Mouse (Mus musculus): Measurements from ENCODE around the gene Mxi1. TPM values are rescaled to one million over a fixed set of nuclear protein-coding genes. Genes with fewer than 3 reads are reported as not detected.
A peak's percentile ranks its signal among the peaks of the same experiment; 100 is the strongest.

Gene Mxi1
- polyA plus RNA-seq, 1 experiment from 2014 or later = 19.7 TPM

GRCm38 (mm10) chr19:53364963-53365362 lies 54.6 kb downstream of the Mxi1 start:
- no peak for DNase-seq (ENCODE audit: low spot score)
- 80% methylated on average over 9 of the region's 9 CpGs for WGBS
- Histone ChIP-seq H3K36me3 (no peaks in the 10 kb centered on the region; the same call in 1 of the 2 replicates), H3K4me1 (peaks cover 11% of the 10 kb centered on the region; the same call in 1 of the 2 replicates), H3K27me3 (ENCODE audit: low read depth, poor library complexity, severe bottlenecking) (no peaks in the 10 kb centered on the region), H3K4me3 (no peak overlapping the region), H3K9me3 (replicated peaks) (no peaks in the 10 kb centered on the region), H3K27ac (replicated peaks) (no peak overlapping the region)

GRCm38 (mm10) chr19:53366057-53366775 lies 55.9 kb downstream of the Mxi1 start:
- Histone ChIP-seq H3K27me3 (ENCODE audit: low read depth, poor library complexity, severe bottlenecking) (no peaks in the 10 kb centered on the region), H3K36me3 (peaks cover 12% of the 10 kb centered on the region), H3K27ac (replicated peaks) (no peak overlapping the region), H3K4me3 (no peak overlapping the region), H3K4me1 (peaks cover 11% of the 10 kb centered on the region; the same call in 1 of the 2 replicates), H3K9me3 (replicated peaks) (no peaks in the 10 kb centered on the region)
- WGBS = 87% methylated on average over 11 of the region's 11 CpGs
- no peak for DNase-seq (ENCODE audit: low spot score)

GRCm38 (mm10) chr19:53366881-53367280 lies 56.6 kb downstream of the Mxi1 start:
- 88% methylated on average over 7 of the region's 7 CpGs for WGBS
- DNase-seq (ENCODE audit: low spot score) = no peak
- Histone ChIP-seq H3K27ac (replicated peaks) (no peak overlapping the region), H3K27me3 (ENCODE audit: low read depth, poor library complexity, severe bottlenecking) (no peaks in the 10 kb centered on the region), H3K4me3 (no peak overlapping the region), H3K4me1 (peaks cover 11% of the 10 kb centered on the region; the same call in 1 of the 2 replicates), H3K9me3 (replicated peaks) (no peaks in the 10 kb centered on the region), H3K36me3 (peaks cover 19% of the 10 kb centered on the region)

- Histone ChIP-seq H3K27me3 (ENCODE audit: low read depth, poor library complexity, severe bottlenecking) (no peaks in the 10 kb centered on the region), H3K4me3 (no peak overlapping the region), H3K36me3 (peaks cover 45% of the 10 kb centered on the region), H3K4me1 (peaks cover 11% of the 10 kb centered on the region; the same call in 1 of the 2 replicates), H3K27ac (replicated peaks) (no peak overlapping the region), H3K9me3 (replicated peaks) (no peaks in the 10 kb centered on the region)
- peak; percentile 75 for DNase-seq (ENCODE audit: low spot score)
- 45% methylated on average over 14 of the region's 14 CpGs for WGBS
These were observed 59.2 kb downstream of the Mxi1 start for GRCm38 (mm10) chr19:53369469-53370043.

- WGBS = 83% methylated on average over 15 of the region's 15 CpGs
- H3K4me1 ChIP-seq = peaks cover 7% of the 10 kb centered on the region; the same call in 1 of the 2 replicates
- H3K36me3 ChIP-seq = peaks cover 51% of the 10 kb centered on the region
- no peaks in the 10 kb centered on the region for H3K9me3 ChIP-seq (replicated peaks)
- H3K27ac ChIP-seq (replicated peaks) = no peak overlapping the region
- no peak overlapping the region for H3K4me3 ChIP-seq
- no peak for DNase-seq (ENCODE audit: low spot score)
- no peaks in the 10 kb centered on the region for H3K27me3 ChIP-seq (ENCODE audit: low read depth, poor library complexity, severe bottlenecking)
These were observed 59.9 kb downstream of the Mxi1 start for GRCm38 (mm10) chr19:53370233-53370632.

- no peak for DNase-seq (ENCODE audit: low spot score)
- Histone ChIP-seq H3K36me3 (peaks cover 66% of the 10 kb centered on the region), H3K4me3 (no peak within 1 kb of the TSS), H3K27ac (replicated peaks) (no peak within 1 kb of the TSS), H3K9me3 (replicated peaks) (no peaks in the 10 kb centered on the region), H3K27me3 (ENCODE audit: low read depth, poor library complexity, severe bottlenecking) (no peaks in the 10 kb centered on the region), H3K4me1 (peaks cover 3% of the 10 kb centered on the region; the same call in 1 of the 2 replicates)
- 91% methylated on average over 13 of the region's 13 CpGs for WGBS
These were observed 61.3 kb downstream of the Mxi1 start, which contains the start of gene Gm10197 for GRCm38 (mm10) chr19:53371666-53372065. Gm10197 (minus strand) TSS chr19:53371766.

- no peaks in the 10 kb centered on the region for H3K4me1 ChIP-seq
- no peak overlapping the region for H3K4me3 ChIP-seq
- no peaks in the 10 kb centered on the region for H3K9me3 ChIP-seq (replicated peaks)
- H3K36me3 ChIP-seq = peaks cover 84% of the 10 kb centered on the region
- H3K27me3 ChIP-seq (ENCODE audit: low read depth, poor library complexity, severe bottlenecking) = no peaks in the 10 kb centered on the region
- H3K27ac ChIP-seq (replicated peaks) = no peak overlapping the region
- 83% methylated on average over 2 of the region's 2 CpGs for WGBS
- no peak for DNase-seq (ENCODE audit: low spot score)
These were observed 63.3 kb downstream of the Mxi1 start for GRCm38 (mm10) chr19:53373570-53373969.

- Histone ChIP-seq H3K4me3 (no peak overlapping the region), H3K27ac (replicated peaks) (no peak overlapping the region), H3K4me1 (no peaks in the 10 kb centered on the region), H3K9me3 (replicated peaks) (no peaks in the 10 kb centered on the region), H3K27me3 (ENCODE audit: low read depth, poor library complexity, severe bottlenecking) (no peaks in the 10 kb centered on the region), H3K36me3 (peaks cover 98% of the 10 kb centered on the region)
- WGBS = 95% methylated on average over 6 of the region's 6 CpGs
- DNase-seq (ENCODE audit: low spot score) = no peak
These were observed 65.0 kb downstream of the Mxi1 start for GRCm38 (mm10) chr19:53375299-53375698.

- 95% methylated on average over 9 of the region's 9 CpGs for WGBS
- peaks cover 98% of the 10 kb centered on the region for H3K36me3 ChIP-seq
- DNase-seq (ENCODE audit: low spot score) = no peak
These were observed 65.5 kb downstream of the Mxi1 start for GRCm38 (mm10) chr19:53375816-53376215.

GRCm38 (mm10) chr19:53377652-53378051 lies 67.3 kb downstream of the Mxi1 start:
- WGBS = 91% methylated on average over 8 of the region's 8 CpGs

More at GRCm38 (mm10) chr19:53375816-53376215, 65.5 kb downstream of the Mxi1 start:
- H3K9me3 ChIP-seq (replicated peaks) = no peaks in the 10 kb centered on the region
- H3K27me3 ChIP-seq (ENCODE audit: low read depth, poor library complexity, severe bottlenecking) = no peaks in the 10 kb centered on the region
- no peak overlapping the region for H3K27ac ChIP-seq (replicated peaks)
- H3K4me1 ChIP-seq = no peaks in the 10 kb centered on the region
- no peak overlapping the region for H3K4me3 ChIP-seq

GRCm38 (mm10) chr19:53378421-53378820 lies 68.1 kb downstream of the Mxi1 start:
- H3K27ac ChIP-seq (replicated peaks) = no peak overlapping the region
- no peaks in the 10 kb centered on the region for H3K27me3 ChIP-seq (ENCODE audit: low read depth, poor library complexity, severe bottlenecking)
- no peak overlapping the region for H3K4me3 ChIP-seq
- no peaks in the 10 kb centered on the region for H3K4me1 ChIP-seq
- peaks cover 99% of the 10 kb centered on the region for H3K36me3 ChIP-seq
- WGBS = 95% methylated on average over 10 of the region's 10 CpGs
- no peaks in the 10 kb centered on the region for H3K9me3 ChIP-seq (replicated peaks)
- DNase-seq (ENCODE audit: low spot score) = no peak

More at GRCm38 (mm10) chr19:53377652-53378051, 67.3 kb downstream of the Mxi1 start:
- peaks cover 98% of the 10 kb centered on the region for H3K36me3 ChIP-seq
- no peak overlapping the region for H3K27ac ChIP-seq (replicated peaks)
- DNase-seq (ENCODE audit: low spot score) = no peak
- H3K4me1 ChIP-seq = no peaks in the 10 kb centered on the region
- no peak overlapping the region for H3K4me3 ChIP-seq
- no peaks in the 10 kb centered on the region for H3K27me3 ChIP-seq (ENCODE audit: low read depth, poor library complexity, severe bottlenecking)
- no peaks in the 10 kb centered on the region for H3K9me3 ChIP-seq (replicated peaks)

- 95% methylated on average over 15 of the region's 15 CpGs for WGBS
- Histone ChIP-seq H3K27ac (replicated peaks) (no peak overlapping the region), H3K27me3 (ENCODE audit: low read depth, poor library complexity, severe bottlenecking) (no peaks in the 10 kb centered on the region), H3K9me3 (replicated peaks) (no peaks in the 10 kb centered on the region), H3K4me1 (no peaks in the 10 kb centered on the region), H3K4me3 (no peak overlapping the region), H3K36me3 (peaks cover 100% of the 10 kb centered on the region)
- no peak for DNase-seq (ENCODE audit: low spot score)
These were observed 73.0 kb downstream of the Mxi1 start for GRCm38 (mm10) chr19:53383336-53383735.

- WGBS = 29% methylated on average over 6 of the region's 6 CpGs
- Histone ChIP-seq H3K4me1 (peaks cover 29% of the 10 kb centered on the region), H3K36me3 (peaks cover 47% of the 10 kb centered on the region), H3K27ac (replicated peaks) (peak overlapping the region; percentile 98), H3K9me3 (replicated peaks) (no peaks in the 10 kb centered on the region), H3K27me3 (ENCODE audit: low read depth, poor library complexity, severe bottlenecking) (no peaks in the 10 kb centered on the region), H3K4me3 (peak overlapping the region; percentile 98)
- no peak for DNase-seq (ENCODE audit: low spot score)
These were observed 79.1 kb downstream of the Mxi1 start for GRCm38 (mm10) chr19:53389417-53389816.

Measured in midbrain, embryonic 10.5 days (tissue).